Mouse (Mus musculus) heart, embryonic 13.5 days (tissue): ENCODE data around the gene Wdr27. TPM values are rescaled to one million over a fixed set of nuclear protein-coding genes. Genes with fewer than 3 reads are reported as not detected.
"Not testable (repeated sequence)": the region's sequence is repeated elsewhere in the genome, so short reads cannot be mapped to it uniquely, and the experiment has no call there.

Source experiments
- ATAC-seq: fragments of 200-750 bp; cut with Nextera tagmentation; 2 replicates; pipeline ENCODE4 v1.8.0; 2017; ENCODE audit warnings: moderate TSS enrichment; ENCODE audit not compliant: insufficient number of reproducible peaks, low FRiP score, low TSS enrichment; ENCODE audit errors: extremely low read depth
- H3K27ac ChIP-seq: fragments of 300-500 bp; sonication (generic); replicated peaks from 2 replicates; pipeline ENCODE4 v1.5.1; 2015; ENCODE audit warnings: moderate library complexity, mild to moderate bottlenecking, inconsistent platforms
- H3K27me3 ChIP-seq: fragments of 300-500 bp; sonication (generic); replicated peaks from 2 replicates; pipeline ENCODE4 v1.6.1; 2015; ENCODE audit warnings: mild to moderate bottlenecking, inconsistent platforms
- H3K36me3 ChIP-seq: fragments of 300-500 bp; sonication (generic); 2 replicates; pipeline ENCODE4 v1.6.1; 2015; ENCODE audit warnings: mild to moderate bottlenecking, inconsistent platforms
- H3K4me1 ChIP-seq: fragments of 300-500 bp; sonication (generic); 2 replicates; pipeline ENCODE4 v1.6.1; 2015; ENCODE audit warnings: inconsistent platforms
- H3K4me2 ChIP-seq: fragments of 300-500 bp; sonication (generic); 2 replicates; pipeline ENCODE4 v1.6.1; 2015; ENCODE audit warnings: inconsistent platforms, mild to moderate bottlenecking, moderate library complexity
- H3K4me3 ChIP-seq: fragments of 300-500 bp; sonication (generic); 2 replicates; pipeline ENCODE4 v1.5.1; 2015; ENCODE audit warnings: moderate library complexity, mild to moderate bottlenecking, inconsistent platforms
- H3K9ac ChIP-seq: fragments of 300-500 bp; sonication (generic); 2 replicates; pipeline ENCODE4 v1.6.1; 2015; ENCODE audit warnings: inconsistent platforms, mild to moderate bottlenecking, moderate library complexity
- H3K9me3 ChIP-seq: fragments of 300-500 bp; sonication (generic); 2 replicates; pipeline ENCODE4 v1.6.1; 2016; ENCODE audit warnings: inconsistent platforms
- WGBS: fragments of 180-500 bp; shearing (Covaris S2); methylation state at CpG from one replicate; pipeline ENCODE4 v1.1.7; 2015; ENCODE audit warnings: mixed read lengths; 5-methylcytosine and 5-hydroxymethylcytosine counted together
- polyA plus RNA-seq: library from polyadenylated mRNA; unstranded; fragments of >200 nt; fragmentation: Nextera tagmentation; extraction: Ambion mirVana; gene quantifications from 2 replicates; pipeline ENCODE4 v1.2.1, GENCODE M21; 2015

Wdr27 gene
- polyA plus RNA-seq, 1 experiment from 2014 or later = 3.3 TPM

DNA sequence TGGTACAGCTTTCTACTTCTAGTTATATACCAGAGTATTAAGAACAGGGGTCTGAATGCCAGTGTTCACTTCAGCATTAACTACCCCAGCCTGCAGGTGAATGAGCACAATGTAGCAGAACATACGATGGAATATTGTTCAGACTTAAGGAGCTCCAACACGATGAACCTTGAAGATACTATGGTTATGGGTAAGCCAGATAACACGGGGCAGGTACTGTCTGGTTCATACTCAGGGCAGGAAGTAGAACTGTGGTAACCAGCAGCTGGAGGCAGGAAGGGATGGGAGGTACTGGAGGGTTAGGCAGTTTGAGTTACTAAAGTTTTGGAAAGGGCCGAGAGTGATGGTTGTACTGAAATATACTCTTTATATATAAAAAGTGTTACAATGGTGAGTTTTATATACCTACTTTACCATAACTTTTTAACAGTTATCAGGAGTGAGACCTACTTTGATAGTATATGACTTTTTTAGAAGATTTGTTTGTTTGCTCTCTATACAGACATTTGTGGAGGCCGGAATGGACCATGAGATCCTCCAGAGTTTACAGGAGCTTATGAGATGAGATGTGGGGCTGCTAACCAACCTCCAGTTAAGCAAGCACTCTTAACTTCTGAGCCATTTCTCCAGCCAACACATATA, 15.8 kb upstream of the Wdr27 start:
- Histone ChIP-seq H3K4me1 (peaks cover 14% of the 10 kb centered on the region), H3K36me3 (peaks cover 24% of the 10 kb centered on the region), H3K27me3 (no peaks in the 10 kb centered on the region), H3K4me3 (no peak overlapping the region), H3K9me3 (no peaks in the 10 kb centered on the region), H3K9ac (no peak overlapping the region), H3K27ac (no peak overlapping the region), H3K4me2 (no peak overlapping the region)
- WGBS = 83% methylated on average over 5 of the region's 5 CpGs
- no peak for ATAC-seq

DNA sequence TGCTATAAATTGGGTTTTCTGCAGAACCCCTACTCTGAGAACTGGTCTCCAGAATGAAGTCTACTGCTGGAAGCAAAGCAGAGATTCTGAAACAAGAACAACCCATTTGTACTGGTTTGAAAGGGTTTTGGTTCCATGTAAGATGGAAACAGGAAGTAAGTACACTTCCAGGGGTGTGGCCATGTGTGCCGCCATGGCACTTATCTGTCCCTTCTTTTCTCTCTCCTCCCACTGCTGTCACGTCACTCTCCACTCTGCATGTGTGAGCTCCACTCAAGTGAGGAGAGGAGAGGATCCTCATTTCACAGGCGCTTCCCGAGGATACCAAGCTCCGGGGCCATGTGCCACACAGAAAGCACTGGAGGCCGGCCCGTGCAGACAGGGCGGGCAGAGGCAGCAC, 10.5 kb upstream of the Wdr27 start:
- H3K4me3 ChIP-seq = no peak overlapping the region
- H3K36me3 ChIP-seq = peaks cover 69% of the 10 kb centered on the region
- no peak for ATAC-seq
- no peaks in the 10 kb centered on the region for H3K4me1 ChIP-seq
- 81% methylated on average over 8 of the region's 8 CpGs for WGBS
- no peaks in the 10 kb centered on the region for H3K9me3 ChIP-seq
- H3K9ac ChIP-seq = no peak overlapping the region
- H3K27me3 ChIP-seq = no peaks in the 10 kb centered on the region
- H3K27ac ChIP-seq = no peak overlapping the region
- no peak overlapping the region for H3K4me2 ChIP-seq

DNA sequence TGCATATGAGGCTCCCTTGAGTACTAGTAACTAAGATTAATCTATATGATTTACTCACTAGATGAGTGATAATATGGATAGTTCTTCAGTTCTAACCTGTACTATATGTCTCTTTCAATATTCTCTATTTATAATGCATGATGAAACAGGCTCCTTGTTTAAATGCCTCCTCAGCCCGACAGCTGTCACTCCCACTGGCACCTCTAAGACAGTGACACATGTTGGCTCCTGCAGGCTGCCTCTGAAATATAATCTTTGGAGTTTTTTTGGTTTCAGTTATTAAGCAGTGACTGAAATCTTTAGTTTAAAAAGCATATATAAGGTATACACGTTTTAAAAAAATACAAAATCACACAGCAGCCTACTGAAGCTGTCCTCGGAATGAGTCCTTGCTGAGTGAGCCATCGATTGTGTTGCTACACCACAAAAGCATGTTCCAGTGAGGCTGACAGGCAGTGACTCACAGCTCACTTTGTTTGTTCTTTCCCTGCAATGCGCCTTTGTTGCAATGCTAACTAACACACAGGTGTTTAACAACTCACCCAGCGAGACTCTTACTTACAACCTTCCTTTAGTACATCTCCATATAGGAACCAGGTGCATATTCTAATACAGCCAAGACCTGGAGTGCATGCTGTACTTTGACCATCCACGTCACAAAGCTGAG, 6.3 kb upstream of the Wdr27 start:
- Histone ChIP-seq H3K4me3 (no peak overlapping the region), H3K27me3 (no peaks in the 10 kb centered on the region), H3K36me3 (peaks cover 86% of the 10 kb centered on the region), H3K4me1 (peaks cover 12% of the 10 kb centered on the region), H3K9ac (no peak overlapping the region), H3K9me3 (no peaks in the 10 kb centered on the region), H3K27ac (no peak overlapping the region), H3K4me2 (no peak overlapping the region)
- WGBS = 83% methylated on average over 7 of the region's 7 CpGs
- ATAC-seq = no peak

DNA sequence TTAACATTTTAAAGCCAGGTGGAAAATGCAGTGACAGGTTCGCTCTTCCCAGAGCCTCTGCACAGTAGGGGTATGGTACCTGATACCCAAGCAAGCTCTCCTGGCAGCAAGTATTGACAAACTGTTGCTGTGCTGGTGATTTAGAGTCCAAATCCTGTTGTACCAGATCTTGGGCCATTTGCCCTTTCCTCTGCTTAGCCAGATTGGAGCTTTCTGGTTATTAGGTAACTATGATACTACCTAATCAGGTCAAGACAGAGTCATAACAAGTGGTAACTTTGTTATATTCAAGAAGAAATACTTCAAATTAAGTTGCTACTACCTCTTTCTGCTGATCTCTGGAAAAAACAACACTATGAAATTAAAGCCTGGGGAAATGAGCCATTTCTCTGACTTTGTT, 1.6 kb upstream of the Wdr27 start:
- Histone ChIP-seq H3K4me2 (peak overlapping the region; percentile 90), H3K36me3 (peaks cover 42% of the 10 kb centered on the region), H3K27ac (no peak overlapping the region), H3K9me3 (no peaks in the 10 kb centered on the region), H3K4me3 (peak overlapping the region; percentile 76; the same call in 1 of the 2 replicates), H3K9ac (no peak overlapping the region), H3K27me3 (no peaks in the 10 kb centered on the region), H3K4me1 (peaks cover 26% of the 10 kb centered on the region)
- WGBS = 81% methylated on average over 1 of the region's 1 CpGs
- ATAC-seq = no peak

DNA sequence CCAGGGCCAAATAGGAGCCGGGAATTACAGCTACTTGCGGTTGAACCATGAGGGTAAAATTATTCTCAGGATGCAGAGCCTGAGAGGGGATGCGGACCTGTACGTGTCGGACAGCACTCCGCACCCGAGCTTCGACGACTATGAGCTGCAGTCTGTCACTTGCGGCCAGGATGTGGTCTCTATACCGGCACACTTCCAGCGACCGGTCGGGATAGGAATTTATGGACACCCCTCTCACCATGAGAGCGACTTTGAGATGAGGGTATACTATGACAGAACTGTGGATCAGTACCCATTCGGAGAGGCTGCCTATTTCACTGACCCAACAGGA, 736 bp upstream of the Wdr27 start:
- H3K27ac ChIP-seq = peak overlapping the region; percentile 76
- peak overlapping the region; percentile 91 for H3K9ac ChIP-seq
- no peaks in the 10 kb centered on the region for H3K9me3 ChIP-seq
- H3K27me3 ChIP-seq = no peaks in the 10 kb centered on the region
- peaks cover 35% of the 10 kb centered on the region for H3K36me3 ChIP-seq
- WGBS = 21% methylated on average over 16 of the region's 16 CpGs
- H3K4me3 ChIP-seq = peak overlapping the region; percentile 76
- peaks cover 26% of the 10 kb centered on the region for H3K4me1 ChIP-seq
- H3K4me2 ChIP-seq = peak overlapping the region; percentile 90
- no peak for ATAC-seq

DNA sequence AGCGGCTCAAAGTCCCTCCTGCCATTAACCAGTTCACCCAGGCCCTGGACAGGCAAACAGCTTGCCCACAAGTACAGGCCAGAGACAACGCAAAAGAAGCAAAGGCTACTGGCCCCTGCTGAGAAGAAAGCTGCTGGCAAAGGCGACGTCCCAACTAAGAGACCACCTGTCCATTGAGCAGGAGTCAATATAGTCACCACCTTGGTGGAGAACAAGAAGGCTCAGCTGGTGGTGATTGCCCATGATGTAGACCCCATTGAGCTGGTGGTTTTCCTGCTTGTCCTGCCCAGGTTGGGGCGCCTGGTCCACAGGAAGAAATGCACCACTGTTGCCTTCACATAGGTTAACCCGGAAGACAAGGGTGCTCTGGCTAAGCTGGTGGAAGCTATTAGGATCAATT, 777 bp downstream of the Wdr27 start:
- Histone ChIP-seq H3K4me1 (peaks cover 26% of the 10 kb centered on the region), H3K36me3 (peaks cover 24% of the 10 kb centered on the region), H3K9ac (peak overlapping the region; percentile 91), H3K4me3 (peak overlapping the region; percentile 76), H3K4me2 (peak overlapping the region; percentile 90)
- ATAC-seq, H3K27ac ChIP-seq, H3K9me3 ChIP-seq, H3K27me3 ChIP-seq: not testable (repeated sequence)
- WGBS = 57% methylated on average over 6 of the region's 6 CpGs

DNA sequence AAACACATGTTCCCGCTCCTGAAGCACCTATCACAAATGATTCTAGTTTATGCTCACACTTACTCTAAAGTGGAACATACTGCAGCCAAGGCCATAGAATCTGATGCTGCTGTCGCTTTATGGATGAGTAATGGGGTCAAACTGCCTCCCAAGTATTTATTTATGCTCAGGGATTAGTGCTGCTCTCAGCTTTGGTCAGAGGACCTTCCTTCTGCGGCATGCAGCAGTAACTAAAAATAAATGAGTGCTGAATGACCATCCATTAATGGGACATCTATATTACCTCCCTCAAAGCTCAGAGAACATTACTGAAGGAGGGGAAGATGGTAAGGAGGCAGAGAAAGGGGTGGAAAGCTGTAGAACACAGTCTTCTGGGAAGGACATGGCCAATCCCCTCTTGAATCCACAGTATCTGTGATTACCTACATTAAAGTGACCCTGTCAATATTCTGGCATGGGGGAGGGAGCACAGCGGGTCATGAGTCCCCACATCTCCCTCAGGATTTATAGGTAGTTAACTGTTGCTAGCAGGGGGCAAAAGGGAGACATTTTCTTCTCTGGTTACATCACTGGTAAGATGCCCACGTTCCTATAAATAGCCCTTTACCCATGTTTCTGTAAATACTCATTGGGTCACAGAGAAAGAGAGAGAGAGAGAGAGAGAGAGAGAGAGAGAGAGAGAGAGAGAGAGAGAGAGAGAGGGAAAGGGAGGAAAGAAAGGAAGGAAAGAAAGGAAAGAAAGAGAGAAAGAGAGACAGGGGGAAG, 6.9 kb downstream of the Wdr27 start:
- Histone ChIP-seq H3K4me3 (no peak overlapping the region), H3K4me2 (no peak overlapping the region), H3K36me3 (no peaks in the 10 kb centered on the region), H3K27me3 (no peaks in the 10 kb centered on the region), H3K4me1 (peaks cover 9% of the 10 kb centered on the region; the same call in 1 of the 2 replicates), H3K27ac (no peak overlapping the region), H3K9me3 (no peaks in the 10 kb centered on the region), H3K9ac (no peak overlapping the region)
- no peak for ATAC-seq
- WGBS = 53% methylated on average over 5 of the region's 5 CpGs

DNA sequence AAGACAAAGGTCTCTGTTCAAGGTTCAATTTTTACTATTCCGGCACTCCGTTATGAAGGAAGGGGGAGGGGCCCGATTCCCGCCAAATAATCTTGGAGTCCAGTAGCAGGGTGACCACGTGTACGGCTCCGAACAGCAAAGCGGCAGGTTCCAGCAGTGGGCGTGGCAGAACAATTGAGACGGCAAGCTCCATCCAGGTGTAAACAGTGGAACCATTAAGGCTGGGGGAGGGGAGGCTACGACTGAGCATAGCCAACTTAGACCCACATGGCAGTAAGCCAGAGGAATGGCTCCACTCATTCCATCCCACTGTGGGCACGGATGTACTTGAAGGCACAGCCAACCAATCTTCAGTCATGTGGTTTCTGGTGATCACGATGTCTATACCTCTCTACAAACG, 7.7 kb downstream of the Wdr27 start:
- WGBS = 79% methylated on average over 14 of the region's 14 CpGs
- H3K4me1 ChIP-seq, H3K4me2 ChIP-seq, H3K9ac ChIP-seq, H3K4me3 ChIP-seq, H3K27me3 ChIP-seq, ATAC-seq, H3K9me3 ChIP-seq, H3K36me3 ChIP-seq, H3K27ac ChIP-seq: not testable (repeated sequence)

DNA sequence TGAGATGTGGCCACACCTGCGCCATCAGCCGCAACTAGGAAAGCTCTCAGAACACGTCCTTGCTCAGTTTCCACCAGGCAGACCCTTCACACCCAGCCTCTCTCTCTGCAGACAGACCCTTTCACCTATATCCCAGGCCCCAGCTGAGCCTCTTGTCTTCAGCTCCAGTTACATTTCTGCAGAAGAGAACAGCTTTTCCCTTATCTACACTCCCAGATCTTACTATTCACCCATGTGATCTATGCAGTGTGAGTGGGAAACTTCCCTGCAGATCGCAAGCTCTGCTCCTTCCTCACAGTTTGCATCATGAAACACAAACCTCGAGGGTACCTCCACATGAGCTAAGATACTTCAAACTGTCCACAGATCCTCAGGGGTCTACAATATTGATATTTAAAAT, 11.5 kb downstream of the Wdr27 start:
- Histone ChIP-seq H3K27ac (no peak overlapping the region), H3K27me3 (no peaks in the 10 kb centered on the region), H3K9ac (no peak overlapping the region), H3K4me3 (no peak overlapping the region), H3K9me3 (no peaks in the 10 kb centered on the region), H3K4me1 (peaks cover 9% of the 10 kb centered on the region; the same call in 1 of the 2 replicates), H3K36me3 (no peaks in the 10 kb centered on the region), H3K4me2 (no peak overlapping the region)
- no peak for ATAC-seq
- WGBS = 71% methylated on average over 5 of the region's 5 CpGs

DNA sequence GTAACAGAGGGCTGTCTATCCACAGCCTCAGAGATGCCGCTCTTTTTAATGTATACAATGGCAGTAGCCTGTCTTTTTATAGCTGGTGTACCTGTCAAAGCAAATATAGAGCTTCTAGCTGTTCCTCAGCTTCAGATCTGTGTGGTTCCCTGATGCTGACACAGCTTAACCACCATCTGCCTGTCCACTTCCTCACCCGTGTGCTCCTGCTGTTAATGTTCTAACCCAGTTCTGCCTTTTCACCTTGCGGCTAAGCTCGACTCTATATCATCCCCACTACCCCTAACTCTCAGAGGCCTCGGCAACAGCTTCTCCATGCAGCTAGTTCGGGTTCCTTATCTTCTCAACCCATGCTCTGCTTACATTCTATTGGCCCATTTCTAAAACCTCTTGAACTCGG, 12.3 kb downstream of the Wdr27 start:
- Histone ChIP-seq H3K9ac (no peak overlapping the region), H3K4me1 (0 out of 2 replicates have a peak, but pooled peaks cover 4% of the 10 kb centered on the region), H3K4me3 (no peak overlapping the region), H3K9me3 (no peaks in the 10 kb centered on the region), H3K36me3 (no peaks in the 10 kb centered on the region), H3K27me3 (no peaks in the 10 kb centered on the region), H3K27ac (no peak overlapping the region), H3K4me2 (no peak overlapping the region)
- WGBS = 69% methylated on average over 7 of the region's 7 CpGs
- no peak for ATAC-seq

DNA sequence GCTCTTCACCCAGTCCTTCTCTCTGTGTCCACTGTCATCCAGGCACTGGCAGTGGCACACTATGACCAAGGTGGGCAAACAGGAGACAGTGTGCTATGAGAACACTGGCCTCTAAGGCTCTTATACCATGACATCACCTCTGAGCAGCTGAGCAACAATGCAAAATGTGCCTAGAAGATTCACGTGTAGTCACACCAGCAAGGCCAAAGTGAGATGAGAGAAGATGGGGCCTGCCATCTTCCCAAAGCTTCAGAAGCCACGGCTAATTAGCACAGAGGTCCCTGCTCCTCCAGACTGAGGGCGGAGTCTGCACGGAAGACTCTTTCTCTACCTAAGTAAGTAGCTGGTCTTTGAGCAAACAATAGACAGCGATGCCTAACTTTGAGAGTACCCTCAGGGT, 14.3 kb downstream of the Wdr27 start:
- Histone ChIP-seq H3K9me3 (no peaks in the 10 kb centered on the region), H3K27me3 (no peaks in the 10 kb centered on the region), H3K4me1 (0 out of 2 replicates have a peak, but pooled peaks cover 4% of the 10 kb centered on the region), H3K36me3 (no peaks in the 10 kb centered on the region), H3K4me3 (no peak overlapping the region), H3K4me2 (no peak overlapping the region), H3K9ac (no peak overlapping the region), H3K27ac (no peak overlapping the region)
- ATAC-seq = no peak
- 70% methylated on average over 5 of the region's 5 CpGs for WGBS
